Mouse (Mus musculus) heart, embryonic 15.5 days (tissue): ENCODE measurements around the gene Krtap14. TPM values are rescaled to one million over a fixed set of nuclear protein-coding genes. Genes with fewer than 3 reads are reported as not detected.

Experiments used
- ATAC-seq: fragments of 200-750 bp; cut with Nextera tagmentation; replicated peaks from 2 replicates; pipeline ENCODE4 v1.8.0; 2017; ENCODE audit warnings: low read depth, moderate TSS enrichment; ENCODE audit not compliant: insufficient number of reproducible peaks, insufficient read depth, low FRiP score
- H3K27ac ChIP-seq: fragments of 300-500 bp; sonication (generic); 2 replicates; pipeline ENCODE4 v1.5.1; 2015; ENCODE audit warnings: mild to moderate bottlenecking, inconsistent platforms
- H3K27me3 ChIP-seq: fragments of 300-500 bp; sonication (generic); 2 replicates; pipeline ENCODE4 v1.6.1; 2015; ENCODE audit warnings: inconsistent platforms
- H3K36me3 ChIP-seq: fragments of 300-500 bp; sonication (generic); 2 replicates; pipeline ENCODE4 v1.6.1; 2015; ENCODE audit warnings: mild to moderate bottlenecking, inconsistent platforms
- H3K4me1 ChIP-seq: fragments of 300-500 bp; sonication (generic); replicated peaks from 2 replicates; pipeline ENCODE4 v1.6.1; 2015; ENCODE audit warnings: inconsistent platforms
- H3K4me2 ChIP-seq: fragments of 300-500 bp; sonication (generic); 2 replicates; pipeline ENCODE4 v1.6.1; 2015; ENCODE audit warnings: inconsistent platforms, mild to moderate bottlenecking, moderate library complexity
- H3K4me3 ChIP-seq: fragments of 300-500 bp; sonication (generic); 2 replicates; pipeline ENCODE4 v1.5.1; 2015; ENCODE audit warnings: mild to moderate bottlenecking, inconsistent platforms
- H3K9ac ChIP-seq: fragments of 300-500 bp; sonication (generic); 2 replicates; pipeline ENCODE4 v1.6.1; 2015; ENCODE audit warnings: mild to moderate bottlenecking, inconsistent platforms
- H3K9me3 ChIP-seq: fragments of 300-500 bp; sonication (generic); replicated peaks from 2 replicates; pipeline ENCODE4 v1.6.1; 2016; ENCODE audit warnings: inconsistent platforms
- WGBS: fragments of 180-500 bp; shearing (Covaris S2); methylation state at CpG from one replicate; pipeline ENCODE4 v1.1.7; 2015; ENCODE audit warnings: mixed read lengths; 5-methylcytosine and 5-hydroxymethylcytosine counted together
- polyA plus RNA-seq: library from polyadenylated mRNA; unstranded; fragments of >200 nt; fragmentation: Nextera tagmentation; extraction: Ambion mirVana; gene quantifications from 2 replicates; pipeline ENCODE4 v1.2.1, GENCODE M21; 2015

The Krtap14 gene
- polyA plus RNA-seq: not detected in 2 replicates

DNA sequence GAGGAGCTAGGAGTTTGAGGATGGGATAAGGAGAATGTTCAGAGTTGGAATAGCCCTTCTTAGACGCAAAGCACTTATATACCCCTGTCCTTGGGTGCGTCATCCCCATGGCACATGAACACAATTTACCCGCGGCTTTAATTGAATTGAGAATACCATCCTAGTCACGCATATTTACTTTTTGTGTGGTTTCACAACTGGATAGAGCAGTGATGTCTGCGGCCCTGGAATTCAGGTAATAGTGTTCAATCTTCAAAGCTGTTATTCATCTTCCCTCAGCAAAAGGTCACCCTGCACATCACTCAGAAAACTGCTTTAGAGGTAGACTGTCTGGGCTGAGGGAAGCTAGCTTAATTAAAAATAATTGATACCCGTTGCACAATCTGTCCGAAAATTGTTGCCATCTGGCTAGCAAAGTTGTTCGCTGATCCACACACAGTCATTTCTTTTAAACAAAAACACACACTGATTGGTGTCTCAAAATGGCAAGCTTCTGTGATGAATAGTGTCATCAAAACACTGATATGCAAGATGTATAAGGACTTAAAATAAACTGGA, at the start of gene Krtap14:
Gene Krtap14, minus strand, starts transcription at position 51 of the 558 bp plus-strand sequence.
- Histone ChIP-seq H3K4me3 (no peak within 1 kb of the TSS), H3K36me3 (no peaks in the 10 kb centered on the region), H3K4me1 (no peaks in the 10 kb centered on the region), H3K27me3 (no peaks in the 10 kb centered on the region), H3K9me3 (no peaks in the 10 kb centered on the region), H3K9ac (no peak within 1 kb of the TSS), H3K4me2 (no peak within 1 kb of the TSS), H3K27ac (no peak within 1 kb of the TSS)
- ATAC-seq: no peak
- WGBS: 80% methylated on average over 9 of the region's 9 CpGs

DNA sequence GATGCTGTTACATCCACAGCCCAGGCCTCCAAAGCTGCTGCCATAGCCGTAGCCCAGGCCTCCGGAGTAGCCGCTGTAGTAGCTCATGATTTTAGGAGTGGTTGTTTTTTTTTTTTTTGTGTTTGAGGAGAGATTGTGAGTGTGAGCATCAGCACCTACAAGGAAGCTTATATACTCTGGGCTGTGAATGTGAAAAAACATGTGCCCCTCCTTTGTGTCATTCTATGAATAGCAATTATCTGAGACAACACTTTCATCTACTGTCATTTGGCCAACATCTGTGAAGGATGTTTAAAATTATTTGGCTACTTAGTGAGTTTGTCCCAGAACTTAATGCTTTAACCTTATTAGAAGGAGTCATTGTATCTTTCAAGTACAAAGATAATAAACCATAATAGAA, 48.2 kb upstream of the Krtap14 start, which contains the start of gene Krtap19-2:
Gene Krtap19-2, minus strand, starts transcription at position 101 of the 400 bp plus-strand sequence.
- no peak within 1 kb of the TSS for H3K27ac ChIP-seq
- no peaks in the 10 kb centered on the region for H3K4me1 ChIP-seq
- H3K4me3 ChIP-seq: no peak within 1 kb of the TSS
- H3K9ac ChIP-seq: no peak within 1 kb of the TSS
- H3K36me3 ChIP-seq: no peaks in the 10 kb centered on the region
- no peaks in the 10 kb centered on the region for H3K9me3 ChIP-seq
- H3K27me3 ChIP-seq: no peaks in the 10 kb centered on the region
- H3K4me2 ChIP-seq: no peak within 1 kb of the TSS
- WGBS: 97% methylated on average over 3 of the region's 3 CpGs
- no peak for ATAC-seq

DNA sequence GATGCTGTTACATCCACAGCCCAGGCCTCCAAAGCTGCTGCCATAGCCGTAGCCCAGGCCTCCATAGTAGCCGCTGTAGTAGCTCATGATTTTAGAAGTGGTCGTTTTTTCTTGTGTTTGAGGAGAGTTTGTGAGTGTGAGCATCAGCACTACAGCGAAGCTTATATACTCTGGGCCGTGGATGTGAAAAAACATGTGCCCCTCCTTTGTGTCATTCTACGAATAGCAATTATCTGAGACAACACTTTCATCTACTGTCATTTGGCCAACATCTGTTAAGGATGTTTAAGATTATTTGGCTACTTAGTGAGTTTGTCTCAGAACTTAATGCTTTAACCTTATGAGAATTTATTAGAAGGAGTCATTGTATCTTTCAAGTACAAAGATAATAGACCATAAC, 43.4 kb upstream of the Krtap14 start, which contains the start of gene Krtap19-1:
Gene Krtap19-1, minus strand, starts transcription at position 101 of the 400 bp plus-strand sequence.
- Histone ChIP-seq H3K4me1 (no peaks in the 10 kb centered on the region), H3K9ac (no peak within 1 kb of the TSS), H3K27me3 (no peaks in the 10 kb centered on the region), H3K4me2 (no peak within 1 kb of the TSS), H3K9me3 (no peaks in the 10 kb centered on the region), H3K36me3 (no peaks in the 10 kb centered on the region), H3K4me3 (no peak within 1 kb of the TSS), H3K27ac (no peak within 1 kb of the TSS)
- 82% methylated on average over 6 of the region's 6 CpGs for WGBS
- no peak for ATAC-seq

DNA sequence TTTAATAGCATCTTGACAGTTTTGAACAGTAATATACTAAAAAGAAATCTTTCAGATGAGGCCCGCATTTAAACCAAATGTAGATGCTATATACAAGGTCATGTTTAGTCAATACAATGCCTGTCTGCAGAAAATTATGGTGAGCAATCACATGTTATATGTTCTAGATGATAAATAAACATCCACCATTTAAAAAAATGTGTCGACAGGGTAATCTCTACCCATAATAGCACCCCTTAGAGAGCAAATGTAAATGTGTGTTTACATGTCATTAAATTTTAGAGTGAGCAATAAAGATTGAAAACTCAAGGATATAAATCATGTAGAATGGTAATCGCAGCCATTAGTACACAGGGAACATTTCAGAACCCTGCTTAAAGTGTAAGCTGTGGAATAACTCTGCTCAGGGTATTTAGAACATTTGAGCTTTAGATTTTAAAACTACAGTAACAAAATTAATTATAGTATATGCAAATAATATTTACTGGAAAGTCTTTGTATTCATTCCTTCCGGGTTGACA, 39.0 kb upstream of the Krtap14 start:
- H3K9me3 ChIP-seq: no peaks in the 10 kb centered on the region
- ATAC-seq: no peak
- 76% methylated on average over 4 of the region's 4 CpGs for WGBS
- H3K4me1 ChIP-seq: no peaks in the 10 kb centered on the region
- no peaks in the 10 kb centered on the region for H3K27me3 ChIP-seq
- H3K4me2 ChIP-seq: no peak overlapping the region
- no peak overlapping the region for H3K27ac ChIP-seq
- no peak overlapping the region for H3K9ac ChIP-seq
- H3K36me3 ChIP-seq: no peaks in the 10 kb centered on the region
- no peak overlapping the region for H3K4me3 ChIP-seq

- ATAC-seq: no peak
- WGBS: 9% methylated on average over 5 of the region's 5 CpGs
- Histone ChIP-seq H3K4me3 (no peak overlapping the region), H3K36me3 (no peaks in the 10 kb centered on the region), H3K27ac (no peak overlapping the region), H3K4me1 (no peaks in the 10 kb centered on the region), H3K9me3 (no peaks in the 10 kb centered on the region), H3K27me3 (no peaks in the 10 kb centered on the region), H3K4me2 (no peak overlapping the region), H3K9ac (no peak overlapping the region)
Observed at GRCm38 (mm10) chr16:88851450-88851849, 25.5 kb upstream of the Krtap14 start.

DNA sequence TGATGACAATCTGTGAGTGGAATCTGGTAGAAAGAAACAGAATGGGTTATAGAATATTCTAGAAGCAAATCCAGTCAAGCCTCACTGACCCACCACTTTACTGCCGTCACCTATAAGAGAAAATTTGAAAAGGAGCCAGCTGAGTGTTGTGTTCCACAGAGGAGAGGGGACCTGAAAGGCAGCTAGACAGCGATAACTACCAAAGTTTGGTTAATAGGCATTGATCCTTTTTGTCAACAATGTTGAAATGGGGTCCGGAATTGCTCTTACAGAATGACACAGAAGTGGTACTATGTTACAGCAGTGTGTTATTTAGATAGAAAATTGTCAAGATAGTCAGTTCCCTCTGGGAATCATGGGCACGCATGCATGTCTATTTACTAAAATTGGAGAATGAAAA, 22.6 kb upstream of the Krtap14 start:
- WGBS: 79% methylated on average over 4 of the region's 4 CpGs
- no peaks in the 10 kb centered on the region for H3K27me3 ChIP-seq
- no peak overlapping the region for H3K4me2 ChIP-seq
- H3K9ac ChIP-seq: no peak overlapping the region
- H3K27ac ChIP-seq: no peak overlapping the region
- H3K9me3 ChIP-seq: no peaks in the 10 kb centered on the region
- H3K4me3 ChIP-seq: no peak overlapping the region
- H3K4me1 ChIP-seq: no peaks in the 10 kb centered on the region
- no peak for ATAC-seq
- H3K36me3 ChIP-seq: no peaks in the 10 kb centered on the region

GRCm38 (mm10) chr16:88847363-88847762, 21.4 kb upstream of the Krtap14 start:
- H3K9me3 ChIP-seq: no peaks in the 10 kb centered on the region

DNA sequence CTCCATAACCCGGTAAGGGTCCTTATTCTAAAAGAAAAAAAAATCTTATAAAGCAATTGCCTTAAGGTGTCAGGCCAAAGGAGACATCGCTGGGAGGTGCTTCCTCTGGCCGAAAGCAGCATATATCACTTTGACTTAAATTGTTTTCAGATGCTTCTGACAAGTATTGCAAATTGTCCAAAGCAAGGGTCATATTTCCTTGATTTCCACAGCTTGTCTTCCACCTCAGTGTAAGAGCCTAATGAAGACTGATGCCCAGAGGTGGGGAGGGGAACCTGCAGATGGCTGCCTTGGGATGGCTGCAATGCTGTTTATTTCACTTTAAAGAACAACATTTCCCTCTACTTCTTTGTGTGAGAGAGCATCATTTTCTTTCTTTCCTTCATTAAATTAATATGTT, 1.0 kb upstream of the Krtap14 start:
- H3K4me3 ChIP-seq: no peak overlapping the region
- no peak overlapping the region for H3K4me2 ChIP-seq
- 66% methylated on average over 3 of the region's 3 CpGs for WGBS
- no peak overlapping the region for H3K27ac ChIP-seq
- no peaks in the 10 kb centered on the region for H3K9me3 ChIP-seq
- H3K36me3 ChIP-seq: no peaks in the 10 kb centered on the region
- no peak for ATAC-seq
- H3K4me1 ChIP-seq: no peaks in the 10 kb centered on the region
- no peaks in the 10 kb centered on the region for H3K27me3 ChIP-seq
- no peak overlapping the region for H3K9ac ChIP-seq

More at GRCm38 (mm10) chr16:88847363-88847762, 21.4 kb upstream of the Krtap14 start:
- no peak for ATAC-seq
- no peak overlapping the region for H3K9ac ChIP-seq
- H3K27me3 ChIP-seq: no peaks in the 10 kb centered on the region
- H3K4me3 ChIP-seq: no peak overlapping the region
- no peak overlapping the region for H3K4me2 ChIP-seq
- no peak overlapping the region for H3K27ac ChIP-seq
- H3K36me3 ChIP-seq: no peaks in the 10 kb centered on the region
- WGBS: 89% methylated on average over 1 of the region's 1 CpGs
- H3K4me1 ChIP-seq: no peaks in the 10 kb centered on the region

- Histone ChIP-seq H3K27me3 (no peaks in the 10 kb centered on the region), H3K36me3 (no peaks in the 10 kb centered on the region), H3K4me3 (no peak overlapping the region), H3K9ac (no peak overlapping the region), H3K9me3 (no peaks in the 10 kb centered on the region), H3K4me2 (no peak overlapping the region), H3K4me1 (no peaks in the 10 kb centered on the region), H3K27ac (no peak overlapping the region)
- WGBS: 73% methylated on average over 3 of the region's 3 CpGs
- no peak for ATAC-seq
Observed at GRCm38 (mm10) chr16:88823736-88824135, 2.2 kb downstream of the Krtap14 start.

- no peak within 1 kb of the TSS for H3K9ac ChIP-seq
- no peak for ATAC-seq
- no peaks in the 10 kb centered on the region for H3K27me3 ChIP-seq
- WGBS: 74% methylated on average over 3 of the region's 3 CpGs
- H3K4me2 ChIP-seq: no peak within 1 kb of the TSS
- no peak within 1 kb of the TSS for H3K4me3 ChIP-seq
- no peaks in the 10 kb centered on the region for H3K9me3 ChIP-seq
- no peaks in the 10 kb centered on the region for H3K4me1 ChIP-seq
- H3K27ac ChIP-seq: no peak within 1 kb of the TSS
- H3K36me3 ChIP-seq: no peaks in the 10 kb centered on the region
Observed at GRCm38 (mm10) chr16:88820066-88820465, 5.9 kb downstream of the Krtap14 start, which contains the start of gene Krtap15. Krtap15 (plus strand) TSS chr16:88820215.

GRCm38 (mm10) chr16:88811827-88812226, 14.1 kb downstream of the Krtap14 start, which contains the start of gene Gm20741:
Gm20741 (minus strand) TSS chr16:88812220.
- Histone ChIP-seq H3K27ac (no peak within 1 kb of the TSS), H3K4me2 (no peak within 1 kb of the TSS), H3K36me3 (no peaks in the 10 kb centered on the region), H3K4me3 (no peak within 1 kb of the TSS), H3K9ac (no peak within 1 kb of the TSS), H3K27me3 (no peaks in the 10 kb centered on the region), H3K9me3 (no peaks in the 10 kb centered on the region), H3K4me1 (no peaks in the 10 kb centered on the region)
- ATAC-seq: no peak
- 58% methylated on average over 2 of the region's 2 CpGs for WGBS

GRCm38 (mm10) chr16:88786786-88787185, 39.2 kb downstream of the Krtap14 start:
- H3K27ac ChIP-seq: no peak overlapping the region
- 78% methylated on average over 2 of the region's 2 CpGs for WGBS
- no peaks in the 10 kb centered on the region for H3K27me3 ChIP-seq
- no peaks in the 10 kb centered on the region for H3K36me3 ChIP-seq
- no peak overlapping the region for H3K9ac ChIP-seq
- H3K9me3 ChIP-seq: no peaks in the 10 kb centered on the region
- H3K4me1 ChIP-seq: no peaks in the 10 kb centered on the region
- no peak overlapping the region for H3K4me3 ChIP-seq
- no peak for ATAC-seq
- H3K4me2 ChIP-seq: no peak overlapping the region
